Mouse (Mus musculus) stomach, postnatal 0 days (tissue): ENCODE measurements at regions not wholly inside any gene's neighbourhood (a gene's known extent, or its start where the extent isn't known, plus 50 kb on each side); places are given as distances from the start of the nearest gene placed in this dataset.

Source experiments
- CTCF ChIP-seq: IDR thresholded peaks from 2 replicates; pipeline ENCODE4 v1.5.1; 2016; ENCODE audit warnings: antibody characterized with exemption, low read depth, mild to moderate bottlenecking, moderate library complexity
- EP300 ChIP-seq: optimal IDR thresholded peaks from 2 replicates; pipeline ENCODE3; 2016; ENCODE audit warnings: antibody characterized with exemption

GRCm38 (mm10) chr15:68396566-68396965, 1895.9 kb upstream of the Lrrc6 start:
- no peak for TF ChIP-seq EP300
- no peak for TF ChIP-seq CTCF
